Mouse (Mus musculus): Measurements from ENCODE around the gene Dyx1c1. TPM values are rescaled to one million over a fixed set of nuclear protein-coding genes. Genes with fewer than 3 reads are reported as not detected.

The Dyx1c1 gene
- polyA plus RNA-seq, 1 experiment from 2014 or later = 0.50 TPM

- Histone ChIP-seq H3K9ac (ENCODE audit: low read depth, low read length) (no peak overlapping the region), H3K27me3 (ENCODE audit: control insufficient read depth, insufficient read depth, low read length) (no peaks in the 10 kb centered on the region), H3K27ac (ENCODE audit: low read depth, low read length) (no peak overlapping the region), H3K36me3 (ENCODE audit: control insufficient read depth, insufficient read depth, low read length) (peaks cover 4% of the 10 kb centered on the region; the same call in 1 of the 2 replicates), H3K9me3 (replicated peaks; ENCODE audit: control insufficient read depth, low read length) (no peaks in the 10 kb centered on the region), H3K4me3 (ENCODE audit: low read depth, low read length) (no peak overlapping the region), H3K4me1 (ENCODE audit: control insufficient read depth, insufficient read depth, low read length) (no peaks in the 10 kb centered on the region), H3K4me2 (no peak overlapping the region)
- no peak for ATAC-seq (replicated peaks; ENCODE audit: insufficient number of reproducible peaks, low FRiP score, low TSS enrichment)
- 85% methylated on average over 13 of the region's 13 CpGs for WGBS (ENCODE audit: insufficient replicate concordance)
Observed at GRCm38 (mm10) chr9:73001314-73002011, 42.9 kb downstream of the Dyx1c1 start.

GRCm38 (mm10) chr9:73002177-73002576 lies 43.6 kb downstream of the Dyx1c1 start:
- Histone ChIP-seq H3K9me3 (replicated peaks; ENCODE audit: control insufficient read depth, low read length) (no peaks in the 10 kb centered on the region), H3K4me3 (ENCODE audit: low read depth, low read length) (no peak overlapping the region), H3K27ac (ENCODE audit: low read depth, low read length) (no peak overlapping the region), H3K4me1 (ENCODE audit: control insufficient read depth, insufficient read depth, low read length) (no peaks in the 10 kb centered on the region), H3K4me2 (no peak overlapping the region), H3K27me3 (ENCODE audit: control insufficient read depth, insufficient read depth, low read length) (no peaks in the 10 kb centered on the region), H3K36me3 (ENCODE audit: control insufficient read depth, insufficient read depth, low read length) (peaks cover 4% of the 10 kb centered on the region; the same call in 1 of the 2 replicates), H3K9ac (ENCODE audit: low read depth, low read length) (no peak overlapping the region)
- 70% methylated on average over 3 of the region's 3 CpGs for WGBS (ENCODE audit: insufficient replicate concordance)
- no peak for ATAC-seq (replicated peaks; ENCODE audit: insufficient number of reproducible peaks, low FRiP score, low TSS enrichment)

GRCm38 (mm10) chr9:73004076-73004475 lies 45.5 kb downstream of the Dyx1c1 start:
- Histone ChIP-seq H3K9me3 (replicated peaks; ENCODE audit: control insufficient read depth, low read length) (no peaks in the 10 kb centered on the region), H3K9ac (ENCODE audit: low read depth, low read length) (no peak overlapping the region), H3K27ac (ENCODE audit: low read depth, low read length) (no peak overlapping the region), H3K27me3 (ENCODE audit: control insufficient read depth, insufficient read depth, low read length) (no peaks in the 10 kb centered on the region), H3K4me1 (ENCODE audit: control insufficient read depth, insufficient read depth, low read length) (no peaks in the 10 kb centered on the region), H3K4me3 (ENCODE audit: low read depth, low read length) (no peak overlapping the region), H3K4me2 (no peak overlapping the region), H3K36me3 (ENCODE audit: control insufficient read depth, insufficient read depth, low read length) (peaks cover 4% of the 10 kb centered on the region; the same call in 1 of the 2 replicates)
- WGBS (ENCODE audit: insufficient replicate concordance) = 80% methylated on average over 8 of the region's 8 CpGs
- ATAC-seq (replicated peaks; ENCODE audit: insufficient number of reproducible peaks, low FRiP score, low TSS enrichment) = no peak

GRCm38 (mm10) chr9:73005106-73005505 lies 46.5 kb downstream of the Dyx1c1 start:
- no peak for ATAC-seq (replicated peaks; ENCODE audit: insufficient number of reproducible peaks, low FRiP score, low TSS enrichment)
- WGBS (ENCODE audit: insufficient replicate concordance) = 77% methylated on average over 6 of the region's 6 CpGs

GRCm38 (mm10) chr9:73006175-73006574 lies 47.6 kb downstream of the Dyx1c1 start:
- Histone ChIP-seq H3K9me3 (replicated peaks; ENCODE audit: control insufficient read depth, low read length) (no peaks in the 10 kb centered on the region), H3K9ac (ENCODE audit: low read depth, low read length) (no peak overlapping the region), H3K4me2 (no peak overlapping the region), H3K4me3 (ENCODE audit: low read depth, low read length) (no peak overlapping the region), H3K27me3 (ENCODE audit: control insufficient read depth, insufficient read depth, low read length) (no peaks in the 10 kb centered on the region), H3K4me1 (ENCODE audit: control insufficient read depth, insufficient read depth, low read length) (no peaks in the 10 kb centered on the region), H3K27ac (ENCODE audit: low read depth, low read length) (no peak overlapping the region), H3K36me3 (ENCODE audit: control insufficient read depth, insufficient read depth, low read length) (peaks cover 4% of the 10 kb centered on the region; the same call in 1 of the 2 replicates)
- ATAC-seq (replicated peaks; ENCODE audit: insufficient number of reproducible peaks, low FRiP score, low TSS enrichment) = no peak
- 94% methylated on average over 3 of the region's 3 CpGs for WGBS (ENCODE audit: insufficient replicate concordance)

More at GRCm38 (mm10) chr9:73005106-73005505, 46.5 kb downstream of the Dyx1c1 start:
- Histone ChIP-seq H3K4me3 (ENCODE audit: low read depth, low read length) (no peak overlapping the region), H3K36me3 (ENCODE audit: control insufficient read depth, insufficient read depth, low read length) (peaks cover 4% of the 10 kb centered on the region; the same call in 1 of the 2 replicates), H3K4me2 (no peak overlapping the region), H3K4me1 (ENCODE audit: control insufficient read depth, insufficient read depth, low read length) (no peaks in the 10 kb centered on the region), H3K27me3 (ENCODE audit: control insufficient read depth, insufficient read depth, low read length) (no peaks in the 10 kb centered on the region), H3K9ac (ENCODE audit: low read depth, low read length) (no peak overlapping the region), H3K9me3 (replicated peaks; ENCODE audit: control insufficient read depth, low read length) (no peaks in the 10 kb centered on the region), H3K27ac (ENCODE audit: low read depth, low read length) (no peak overlapping the region)

GRCm38 (mm10) chr9:73008384-73008783 lies 49.8 kb downstream of the Dyx1c1 start:
- ATAC-seq (replicated peaks; ENCODE audit: insufficient number of reproducible peaks, low FRiP score, low TSS enrichment) = no peak
- Histone ChIP-seq H3K4me2 (no peak overlapping the region), H3K4me1 (ENCODE audit: control insufficient read depth, insufficient read depth, low read length) (no peaks in the 10 kb centered on the region), H3K4me3 (ENCODE audit: low read depth, low read length) (no peak overlapping the region), H3K36me3 (ENCODE audit: control insufficient read depth, insufficient read depth, low read length) (peaks cover 4% of the 10 kb centered on the region), H3K9me3 (replicated peaks; ENCODE audit: control insufficient read depth, low read length) (no peaks in the 10 kb centered on the region), H3K9ac (ENCODE audit: low read depth, low read length) (no peak overlapping the region), H3K27me3 (ENCODE audit: control insufficient read depth, insufficient read depth, low read length) (no peaks in the 10 kb centered on the region), H3K27ac (ENCODE audit: low read depth, low read length) (no peak overlapping the region)
- WGBS (ENCODE audit: insufficient replicate concordance) = 60% methylated on average over 3 of the region's 3 CpGs

GRCm38 (mm10) chr9:73012629-73013028 lies 54.0 kb downstream of the Dyx1c1 start:
- ATAC-seq (replicated peaks; ENCODE audit: insufficient number of reproducible peaks, low FRiP score, low TSS enrichment) = no peak
- peaks cover 5% of the 10 kb centered on the region; the same call in 1 of the 2 replicates for H3K36me3 ChIP-seq (ENCODE audit: control insufficient read depth, insufficient read depth, low read length)
- WGBS (ENCODE audit: insufficient replicate concordance) = 81% methylated on average over 4 of the region's 4 CpGs
- H3K4me2 ChIP-seq = no peak overlapping the region
- H3K9me3 ChIP-seq (replicated peaks; ENCODE audit: control insufficient read depth, low read length) = no peaks in the 10 kb centered on the region
- H3K27ac ChIP-seq (ENCODE audit: low read depth, low read length) = no peak overlapping the region
- H3K4me1 ChIP-seq (ENCODE audit: control insufficient read depth, insufficient read depth, low read length) = no peaks in the 10 kb centered on the region
- H3K4me3 ChIP-seq (ENCODE audit: low read depth, low read length) = no peak overlapping the region
- H3K9ac ChIP-seq (ENCODE audit: low read depth, low read length) = no peak overlapping the region
- no peaks in the 10 kb centered on the region for H3K27me3 ChIP-seq (ENCODE audit: control insufficient read depth, insufficient read depth, low read length)

- H3K27me3 ChIP-seq (ENCODE audit: control insufficient read depth, insufficient read depth, low read length) = no peaks in the 10 kb centered on the region
- no peak overlapping the region for H3K27ac ChIP-seq (ENCODE audit: low read depth, low read length)
- no peak overlapping the region for H3K9ac ChIP-seq (ENCODE audit: low read depth, low read length)
- peaks cover 5% of the 10 kb centered on the region; the same call in 1 of the 2 replicates for H3K36me3 ChIP-seq (ENCODE audit: control insufficient read depth, insufficient read depth, low read length)
- WGBS (ENCODE audit: insufficient replicate concordance) = 69% methylated on average over 13 of the region's 13 CpGs
- H3K9me3 ChIP-seq (replicated peaks; ENCODE audit: control insufficient read depth, low read length) = no peaks in the 10 kb centered on the region
- no peak for ATAC-seq (replicated peaks; ENCODE audit: insufficient number of reproducible peaks, low FRiP score, low TSS enrichment)
- no peak overlapping the region for H3K4me3 ChIP-seq (ENCODE audit: low read depth, low read length)
- H3K4me1 ChIP-seq (ENCODE audit: control insufficient read depth, insufficient read depth, low read length) = no peaks in the 10 kb centered on the region
- no peak overlapping the region for H3K4me2 ChIP-seq
Observed at GRCm38 (mm10) chr9:73014724-73015123, 56.1 kb downstream of the Dyx1c1 start.

GRCm38 (mm10) chr9:73019841-73020240 lies 61.3 kb downstream of the Dyx1c1 start:
- Histone ChIP-seq H3K27ac (ENCODE audit: low read depth, low read length) (no peak overlapping the region), H3K4me1 (ENCODE audit: control insufficient read depth, insufficient read depth, low read length) (no peaks in the 10 kb centered on the region), H3K27me3 (ENCODE audit: control insufficient read depth, insufficient read depth, low read length) (no peaks in the 10 kb centered on the region), H3K9ac (ENCODE audit: low read depth, low read length) (no peak overlapping the region), H3K4me3 (ENCODE audit: low read depth, low read length) (no peak overlapping the region), H3K36me3 (ENCODE audit: control insufficient read depth, insufficient read depth, low read length) (peaks cover 11% of the 10 kb centered on the region; the same call in 1 of the 2 replicates), H3K9me3 (replicated peaks; ENCODE audit: control insufficient read depth, low read length) (no peaks in the 10 kb centered on the region), H3K4me2 (no peak overlapping the region)
- WGBS (ENCODE audit: insufficient replicate concordance) = 87% methylated on average over 10 of the region's 10 CpGs
- ATAC-seq (replicated peaks; ENCODE audit: insufficient number of reproducible peaks, low FRiP score, low TSS enrichment) = no peak

Measured in heart, embryonic 11.5 days (tissue).